Mouse (Mus musculus): ENCODE measurements around the gene Sco1.

Sco1 gene

DNA sequence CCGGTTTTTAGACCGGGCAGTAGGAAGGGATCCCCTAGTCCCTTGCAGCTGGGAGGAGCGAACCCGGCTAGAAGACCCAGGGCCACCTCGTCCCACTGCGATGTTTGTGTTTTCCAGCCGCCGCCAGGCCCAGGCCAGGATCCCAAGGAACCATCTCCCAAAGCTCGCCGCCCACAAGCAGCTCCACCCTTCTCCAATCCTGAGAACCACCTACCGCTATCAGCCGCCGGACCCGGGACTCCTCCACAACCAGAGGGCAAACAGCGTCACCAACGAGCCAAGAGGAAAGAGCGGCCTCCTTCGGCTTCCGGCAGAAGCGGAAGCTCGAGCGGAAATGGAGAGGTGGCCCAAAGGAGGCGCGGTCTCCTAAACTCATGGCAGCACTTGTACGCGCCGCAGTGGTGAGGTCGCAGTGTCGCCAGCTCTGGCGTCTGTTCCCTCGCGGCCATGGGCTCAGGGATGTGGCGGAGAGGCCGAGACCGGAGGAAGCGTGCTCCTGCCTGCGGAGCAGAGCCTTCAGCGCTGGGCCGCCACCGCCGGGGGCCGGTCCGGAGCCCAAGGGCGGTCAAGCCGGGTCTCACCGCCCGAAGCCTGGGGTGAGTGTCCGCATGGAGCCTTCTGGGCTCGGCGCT is at the start of gene Sco1, which contains the start of gene Adprm:
Gene Sco1 (plus strand): TSS at position 350 of the 632 bp plus-strand sequence.
Gene Adprm (minus strand): TSS at position 274 of the 632 bp plus-strand sequence.
- in situ Hi-C loops (cut with MboI, MseI): loop anchor here (10.0 to 25.0 kb wide), 2 partner anchors 1385 to 1402 kb away; partner anchors contain the start of gene Pik3r5 (in 1 of the 2)

DNA sequence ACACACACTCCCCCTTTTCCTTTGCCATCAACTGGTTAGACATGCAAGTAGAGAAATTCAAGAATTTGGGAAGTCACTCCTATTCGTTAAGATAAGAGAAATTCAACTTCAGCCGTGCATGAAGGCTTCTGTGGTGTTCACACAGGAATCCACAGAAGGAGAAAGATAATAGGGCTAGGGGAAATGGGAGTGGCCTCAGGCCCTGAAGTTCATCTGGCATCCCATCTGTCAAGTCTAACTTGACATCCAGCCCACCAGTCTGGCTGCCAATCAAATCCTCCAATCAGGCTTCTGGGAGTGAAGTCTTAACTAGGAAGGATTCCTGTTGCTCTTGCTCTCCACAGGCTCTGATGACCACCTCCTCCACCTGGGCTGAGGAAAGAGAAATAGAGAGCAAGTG is 49.6 kb upstream of the Sco1 start:
- in situ Hi-C loops (cut with MboI, MseI): loop anchor here (10.0 kb wide), 2 partner anchors 642 to 878 kb away; no protein-coding TSS in a partner anchor

DNA sequence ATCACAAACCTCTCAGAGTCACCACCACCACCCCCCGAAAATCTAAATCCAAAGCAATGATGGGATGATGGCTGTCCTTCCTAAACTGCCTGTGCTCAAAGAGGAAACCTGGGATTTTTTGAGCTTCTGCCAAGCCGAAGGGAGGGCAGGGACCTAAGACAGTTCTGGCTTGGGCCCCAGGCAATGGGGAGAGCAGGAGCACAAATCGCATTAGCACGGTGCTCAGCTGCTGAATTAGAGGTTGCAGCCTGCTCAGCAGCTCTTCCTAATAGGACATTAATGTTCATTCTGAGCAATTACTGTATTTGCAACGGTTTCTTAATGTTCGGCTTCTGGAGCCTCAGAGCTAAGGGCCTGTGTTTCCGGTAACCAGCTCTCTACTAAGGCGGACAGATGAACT is 44.5 kb upstream of the Sco1 start:
- in situ Hi-C loops (cut with MboI, MseI): loop anchor here (10.0 kb wide), 2 partner anchors 637 to 883 kb away; no protein-coding TSS in a partner anchor

DNA sequence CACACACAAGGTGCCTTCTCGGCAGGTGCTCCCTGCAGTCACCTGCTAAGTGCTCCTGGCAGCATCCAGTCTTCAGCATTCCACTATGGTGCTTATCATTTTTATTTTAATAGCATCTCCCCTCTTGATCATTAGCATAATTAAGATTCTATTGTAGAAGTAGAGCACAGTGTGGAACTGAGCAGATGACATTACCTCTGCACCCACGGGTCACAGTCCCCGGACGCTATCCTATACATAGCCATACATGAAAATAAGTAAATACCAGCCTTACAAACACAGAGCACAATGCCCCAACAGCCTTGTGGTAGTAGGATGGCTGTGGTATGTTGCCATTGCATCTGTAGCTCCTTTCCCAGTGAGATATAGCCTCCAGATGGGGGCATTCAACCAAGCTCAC is 43.9 kb upstream of the Sco1 start:
- in situ Hi-C loops (cut with MboI, MseI): loop anchor here (10.0 kb wide), 2 partner anchors 636 to 884 kb away; no protein-coding TSS in a partner anchor

DNA sequence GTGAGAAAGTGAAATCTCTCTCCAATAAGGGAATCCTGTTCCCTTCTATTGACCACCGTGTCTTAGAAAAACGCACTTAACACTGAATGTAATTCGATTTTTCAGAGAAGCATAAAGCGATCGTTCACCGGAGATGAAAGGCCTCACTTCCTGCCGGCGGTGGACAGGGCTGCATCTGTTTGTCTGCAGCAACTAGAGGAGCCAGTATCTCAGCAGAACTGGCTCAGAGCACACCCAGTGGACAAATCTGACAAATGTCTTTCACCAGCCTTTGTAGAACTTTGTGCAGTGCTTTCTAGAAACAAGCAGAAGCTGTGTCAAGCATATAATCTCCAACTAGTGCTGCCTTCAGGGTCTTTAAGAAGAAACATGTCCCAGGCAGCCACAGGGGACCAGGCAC is 42.0 kb upstream of the Sco1 start:
- in situ Hi-C loops (cut with MboI, MseI): loop anchor here (5.0 to 10.0 kb wide), 3 partner anchors 88 to 364 kb away; no protein-coding TSS in a partner anchor

DNA sequence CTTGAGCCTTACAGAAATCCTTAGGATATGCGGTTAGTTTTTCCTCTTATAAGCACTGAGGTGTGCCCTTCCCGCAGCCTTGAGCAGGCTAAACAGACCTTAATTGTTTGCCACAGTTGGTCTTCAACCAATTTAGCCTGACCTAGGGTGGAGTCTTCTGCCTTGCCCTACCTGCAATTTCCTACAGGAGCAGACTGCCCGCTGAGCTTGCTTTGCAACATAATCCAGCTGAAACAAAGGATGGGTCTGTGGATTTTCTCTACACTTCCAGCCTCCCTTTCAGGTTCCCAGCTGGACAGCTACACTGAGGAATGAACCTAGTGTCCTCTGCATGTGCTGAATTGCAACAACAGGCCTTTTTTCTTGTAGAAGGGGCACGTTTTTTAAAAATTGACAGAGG is 40.8 kb upstream of the Sco1 start:
- in situ Hi-C loops (cut with MboI, MseI): loop anchor here (5.0 to 10.0 kb wide), 3 partner anchors 89 to 363 kb away; no protein-coding TSS in a partner anchor

DNA sequence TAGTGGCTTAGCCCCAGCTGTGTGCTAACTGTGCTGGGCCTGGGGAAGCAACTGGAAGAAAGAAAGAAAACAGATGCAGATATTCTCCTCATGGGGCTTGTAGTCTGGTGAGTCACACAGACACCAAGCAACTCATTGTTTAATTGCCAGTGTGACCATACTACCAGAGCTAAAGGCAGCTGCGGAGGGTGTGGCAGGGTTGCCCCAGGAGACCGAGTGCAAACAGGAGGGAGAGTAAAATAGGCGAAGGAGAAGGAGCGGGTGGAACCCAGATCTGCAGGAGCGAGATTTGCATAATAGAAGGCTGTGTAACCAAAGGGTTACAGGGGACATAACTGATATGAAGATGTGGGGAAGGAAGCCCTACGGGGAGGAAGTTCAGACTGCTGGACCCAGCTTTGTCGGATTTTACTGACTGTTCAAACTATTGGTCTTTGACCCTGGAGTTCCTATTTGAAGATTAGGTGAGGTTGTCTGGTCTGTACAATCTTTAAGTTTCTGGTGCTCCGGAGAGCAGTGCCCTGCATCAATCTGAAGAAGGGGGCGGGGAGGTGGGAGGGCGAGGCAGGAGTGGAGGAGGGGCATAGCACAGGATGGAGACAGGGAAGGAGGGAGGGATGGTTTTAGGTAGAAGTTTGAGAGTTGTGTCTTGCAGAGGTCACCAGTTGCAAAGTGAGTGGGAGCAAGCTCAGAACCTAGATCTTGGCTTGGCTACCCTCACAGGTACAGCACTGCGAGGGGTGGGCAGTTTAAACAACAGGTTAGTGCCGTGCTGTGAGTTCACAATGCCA is 34.5 kb upstream of the Sco1 start:
- in situ Hi-C loops (cut with MboI, MseI): loop anchor here (10.0 kb wide), 2 partner anchors 337 to 357 kb away; no protein-coding TSS in a partner anchor

DNA sequence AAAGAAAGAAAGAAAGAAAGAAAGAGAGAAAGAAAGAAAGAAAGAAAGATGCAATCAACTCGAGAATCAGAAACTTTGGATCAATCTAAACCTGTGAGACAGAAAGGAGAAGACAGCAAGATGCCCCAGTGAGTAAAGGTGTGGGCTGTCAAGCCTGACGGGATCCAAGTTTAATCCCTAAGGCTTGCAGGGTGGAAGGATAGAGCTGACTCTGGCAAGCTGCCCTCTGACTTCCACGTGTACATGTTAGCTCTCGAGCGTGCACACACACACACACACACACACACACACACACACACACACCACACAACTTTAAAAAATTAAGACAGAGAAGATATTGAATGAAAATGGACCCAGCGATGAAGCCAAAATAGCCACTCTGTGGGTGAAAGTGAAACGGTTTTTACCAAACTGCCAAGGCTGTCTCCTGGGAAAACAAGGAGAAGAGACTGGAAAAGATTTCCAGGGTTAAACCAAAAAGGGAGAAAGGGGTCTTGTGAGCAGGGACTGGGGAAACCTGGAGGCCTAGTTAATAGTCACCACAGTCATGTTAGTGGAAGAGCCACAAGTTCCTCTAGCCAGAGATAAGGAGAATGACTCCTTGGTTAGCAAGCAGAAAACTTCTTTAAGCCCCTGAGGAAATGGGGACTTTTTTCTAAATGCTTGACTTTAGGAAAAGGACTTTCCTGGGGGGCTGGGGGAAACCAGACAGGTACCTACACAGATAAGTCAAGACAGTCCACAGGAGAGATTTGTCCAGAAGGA is 32.6 kb upstream of the Sco1 start:
- in situ Hi-C loops (cut with MboI, MseI): loop anchor here (10.0 kb wide), 3 partner anchors 335 to 835 kb away; no protein-coding TSS in a partner anchor

DNA sequence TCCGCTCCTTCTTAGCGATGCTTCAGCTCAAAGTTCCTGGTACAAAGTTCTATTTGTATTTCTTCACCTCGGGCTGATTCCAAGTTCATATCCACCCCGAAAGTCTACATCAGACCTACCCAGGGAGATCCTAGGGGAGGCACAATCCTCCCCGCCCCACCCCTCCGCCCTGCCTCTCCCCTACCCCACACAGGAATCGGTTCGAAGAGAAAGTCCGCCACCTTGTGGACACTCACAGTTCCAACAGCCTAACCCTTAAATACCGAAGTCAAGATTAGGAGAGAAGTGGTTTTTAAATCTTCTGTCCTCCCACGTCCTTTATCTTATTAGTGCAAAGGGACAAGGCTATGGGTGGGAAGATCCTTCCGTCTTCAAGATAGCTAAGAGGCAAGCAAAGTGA is 31.5 kb upstream of the Sco1 start:
- in situ Hi-C loops (cut with MboI, MseI): loop anchor here in 1 of 2 experiments (10.0 kb wide), 1 partner anchor 834 kb away; no protein-coding TSS in a partner anchor

DNA sequence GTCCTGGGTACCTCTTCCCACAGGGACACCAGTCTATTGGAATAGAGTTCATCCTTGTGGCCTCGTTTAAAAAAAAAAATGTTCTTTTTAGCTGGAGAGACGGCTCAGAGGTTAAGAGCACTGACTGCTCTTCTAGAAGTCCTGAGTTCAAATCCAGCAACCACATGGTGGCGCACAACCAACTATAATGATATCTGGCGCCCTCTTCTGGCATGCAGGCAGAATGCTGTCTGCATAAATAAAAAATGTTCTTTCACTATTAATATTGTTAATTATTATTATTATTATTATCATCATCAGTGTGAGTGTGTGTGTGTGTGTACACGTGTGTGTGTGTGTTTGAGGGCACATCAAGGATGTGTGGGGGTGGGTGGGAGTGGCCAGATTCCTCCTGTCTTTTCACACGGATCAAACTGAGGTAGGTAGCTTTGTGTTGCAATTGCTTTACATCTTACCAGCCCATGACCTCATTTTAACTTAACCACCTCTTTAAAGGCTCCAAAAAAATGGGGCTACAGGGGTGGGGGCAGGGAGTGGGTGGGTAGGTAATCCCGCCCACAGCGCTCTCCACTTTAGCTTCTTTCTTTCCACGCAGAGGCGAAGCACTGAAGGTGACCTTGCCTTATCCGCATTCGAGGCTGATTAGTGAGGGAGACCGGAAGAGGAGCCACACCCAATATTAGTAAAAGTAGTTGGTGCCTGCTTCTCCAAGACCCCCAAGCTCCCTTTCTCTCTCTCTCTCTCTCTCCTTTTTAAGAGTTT is 29.9 kb upstream of the Sco1 start:
- in situ Hi-C loops (cut with MboI, MseI): loop anchor here in 1 of 2 experiments (10.0 kb wide), 1 partner anchor 832 kb away; no protein-coding TSS in a partner anchor

DNA sequence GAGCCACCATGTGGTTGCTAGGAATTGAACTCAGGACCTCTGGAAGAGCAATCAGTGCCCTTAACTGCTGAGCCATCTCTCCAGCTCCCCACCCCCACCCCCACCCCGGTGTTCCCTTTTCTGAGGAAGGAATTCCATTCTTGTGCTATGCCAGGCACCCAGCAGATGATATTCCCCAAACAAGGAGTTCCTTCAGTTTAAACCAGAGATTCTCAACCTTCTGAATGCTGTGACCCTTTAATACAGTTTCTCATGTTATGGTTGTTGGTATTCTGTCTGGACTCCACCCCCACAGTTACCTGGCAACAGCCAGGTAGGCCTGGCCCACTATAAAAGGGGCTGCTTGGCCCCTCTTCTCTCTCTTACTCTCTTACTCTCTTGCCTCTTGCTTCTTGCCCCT is 29.3 kb upstream of the Sco1 start:
- in situ Hi-C loops (cut with MboI, MseI): loop anchor here in 1 of 2 experiments (10.0 kb wide), 1 partner anchor 832 kb away; no protein-coding TSS in a partner anchor

DNA sequence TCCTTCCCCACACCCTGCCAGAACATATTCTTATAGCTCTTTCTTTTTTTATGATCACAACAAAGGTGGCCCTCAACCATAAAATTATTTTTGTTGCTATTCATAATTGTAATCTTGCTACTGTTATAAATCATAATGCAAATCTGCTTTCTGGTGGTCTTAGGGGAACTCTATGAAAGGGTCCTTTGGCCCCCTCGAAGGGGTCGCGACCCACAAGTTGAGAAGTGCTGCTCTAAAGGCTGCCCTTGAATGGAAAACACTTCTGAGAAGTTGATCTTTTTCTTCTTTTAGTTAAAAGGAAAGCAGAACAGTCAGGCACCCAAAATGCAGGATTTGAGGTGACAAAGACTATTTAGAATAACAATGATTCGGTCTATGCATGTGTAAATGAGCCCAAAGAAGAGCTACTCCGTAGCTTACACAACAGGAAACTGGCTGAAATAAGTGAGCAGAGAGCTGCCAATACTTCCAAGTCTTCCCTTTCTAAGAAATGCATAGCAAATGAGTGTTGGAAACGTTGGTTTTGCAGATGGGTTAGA is 28.6 kb upstream of the Sco1 start:
- in situ Hi-C loops (cut with MboI, MseI): loop anchor here in 1 of 2 experiments (10.0 kb wide), 1 partner anchor 831 kb away; no protein-coding TSS in a partner anchor

DNA sequence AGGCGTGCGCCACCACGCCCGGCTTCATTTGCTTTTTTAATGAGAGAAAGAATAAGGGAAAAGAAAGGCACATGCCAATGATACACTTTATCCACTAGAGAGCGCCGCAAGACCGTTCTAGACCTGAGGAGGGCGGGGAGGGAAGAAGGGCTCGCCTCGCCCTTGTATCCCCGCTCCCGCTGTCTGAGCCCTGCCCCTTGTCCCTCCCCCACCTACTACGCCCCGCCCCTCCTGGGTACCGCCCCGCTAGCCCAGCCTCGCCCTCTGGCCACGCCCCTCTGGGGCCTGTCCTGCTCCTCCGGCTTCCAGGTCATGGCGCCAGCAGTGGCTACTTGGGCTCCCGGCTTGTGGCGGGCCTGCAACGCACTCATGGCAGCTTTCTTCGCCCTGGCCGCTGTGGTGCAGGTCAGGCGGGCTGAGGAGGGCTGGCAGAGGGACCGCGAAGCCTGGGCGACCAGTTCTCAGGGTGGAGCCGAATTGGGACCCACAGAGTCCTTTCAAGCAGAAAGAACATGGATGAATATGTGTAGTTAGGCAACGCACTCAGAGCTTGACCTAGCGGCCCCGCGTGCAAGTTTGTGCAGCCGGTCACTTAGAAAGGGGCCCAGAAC is 27.5 kb upstream of the Sco1 start, which contains the start of gene Tmem220:
Gene Tmem220 (plus strand): TSS at position 288 of the 611 bp plus-strand sequence.
- in situ Hi-C loops (cut with MboI, MseI): loop anchor here (5.0 to 25.0 kb wide), 3 partner anchors 57 to 1213 kb away; partner anchors contain the start of gene Zkscan6 (in 1 of the 2)

DNA sequence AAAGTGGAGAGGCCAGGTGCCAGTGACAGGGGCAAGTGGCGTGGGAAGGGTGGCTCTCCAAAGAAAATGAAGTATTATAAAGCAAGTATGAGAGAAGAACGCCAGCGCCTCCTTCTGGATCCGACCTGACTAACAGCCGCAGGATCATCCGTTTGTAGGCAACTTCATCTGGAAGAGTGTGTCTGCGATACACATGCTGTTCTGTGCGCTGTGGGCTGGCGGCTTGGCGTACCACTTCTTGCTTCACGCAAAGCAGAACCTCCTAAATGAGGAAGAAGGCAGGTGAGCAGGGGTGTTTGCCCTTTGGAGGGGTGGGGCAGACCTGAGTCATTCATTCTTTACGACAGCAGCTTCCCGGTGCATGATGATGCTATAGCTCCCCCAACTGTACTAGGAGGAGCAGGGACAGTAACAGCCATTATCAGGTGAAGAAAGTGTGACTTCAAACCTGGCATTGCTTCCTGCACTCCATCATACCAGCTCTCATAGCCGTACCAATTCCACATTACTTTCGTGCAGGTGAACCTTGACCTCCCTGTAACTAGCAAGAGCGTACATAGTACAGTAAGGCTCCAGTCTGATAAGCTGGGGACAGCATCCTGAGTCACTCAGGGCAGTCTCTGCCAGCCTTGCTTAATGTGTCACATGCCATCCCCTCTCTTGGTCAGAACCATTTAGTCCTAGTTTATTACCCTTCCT is 21.4 kb upstream of the Sco1 start:
- in situ Hi-C loops (cut with MboI, MseI): loop anchor here in 1 of 2 experiments (25.0 kb wide), 1 partner anchor 1219 kb away; the partner anchor contains the start of gene Zkscan6

DNA sequence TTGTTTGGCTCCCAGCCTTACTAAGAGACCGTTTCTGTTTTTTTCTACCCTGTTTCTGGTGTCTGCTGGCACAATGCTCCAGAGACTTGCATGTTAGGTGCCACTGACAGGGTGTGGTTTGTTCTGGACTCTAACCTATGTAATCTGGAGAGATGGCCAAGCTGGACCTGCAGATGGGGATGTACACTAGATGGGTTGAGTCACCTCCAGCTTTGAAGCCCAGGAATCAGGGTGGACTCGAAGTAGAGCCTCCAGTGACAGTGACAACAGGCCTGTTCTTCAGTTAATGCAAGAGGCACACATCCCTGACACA is 20.9 kb upstream of the Sco1 start:
- in situ Hi-C loops (cut with MboI, MseI): loop anchor here in 1 of 2 experiments (25.0 kb wide), 1 partner anchor 1219 kb away; the partner anchor contains the start of gene Zkscan6

DNA sequence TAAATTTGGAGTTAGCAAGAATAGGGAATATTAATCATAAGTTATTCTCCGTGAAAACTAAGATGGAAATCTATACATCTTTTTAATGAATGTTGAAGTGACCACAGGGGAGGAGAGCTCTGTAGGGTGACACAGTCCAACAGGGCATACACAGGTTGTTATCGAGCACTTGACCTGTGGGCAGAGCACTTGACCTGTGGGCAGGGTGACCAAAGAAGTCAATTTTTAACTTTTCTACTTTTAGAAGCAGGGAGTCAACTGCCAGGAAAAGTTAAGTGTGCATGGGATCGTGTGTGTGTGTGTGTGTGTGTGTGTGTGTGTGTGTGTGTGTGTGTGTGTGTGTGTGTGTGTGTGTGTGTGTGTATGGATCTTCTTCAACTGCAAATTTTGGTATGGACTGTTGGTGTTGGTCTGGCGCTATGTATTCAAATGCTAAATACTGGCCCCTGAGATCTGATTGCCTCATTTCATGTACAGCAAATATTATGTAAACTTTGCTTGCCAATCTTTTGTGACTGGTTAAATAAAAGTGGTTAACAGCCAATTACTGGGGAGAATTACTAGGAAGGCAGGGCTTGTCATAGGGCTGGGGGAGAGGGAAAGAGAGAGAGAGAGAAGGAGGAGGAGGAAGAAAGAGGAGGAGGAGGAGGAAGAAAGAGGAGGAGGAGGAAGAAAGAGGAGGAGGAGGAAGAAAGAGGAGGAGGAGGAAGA is 17.5 kb upstream of the Sco1 start:
- in situ Hi-C loops (cut with MboI, MseI): loop anchor here in 1 of 2 experiments (25.0 kb wide), 1 partner anchor 1223 kb away; the partner anchor contains the start of gene Zkscan6

DNA sequence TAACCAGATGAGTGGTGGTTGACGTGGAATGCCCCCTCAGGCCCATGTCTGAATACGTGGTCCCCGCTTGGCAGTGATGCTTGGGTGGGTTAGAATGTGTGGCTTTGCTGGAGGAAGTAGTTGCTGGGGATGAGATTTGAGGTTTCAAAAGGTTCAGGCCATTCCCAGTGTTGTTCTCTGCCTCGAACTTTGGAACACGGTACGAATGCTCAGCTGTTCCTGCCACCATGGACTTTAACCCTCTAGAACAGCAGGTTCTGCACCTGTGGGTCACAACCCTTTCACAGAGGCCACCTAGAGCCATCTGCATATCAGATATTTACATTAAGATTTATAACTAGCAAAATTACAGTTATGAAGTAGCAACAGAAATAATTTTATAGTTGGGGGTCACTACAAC is 16.2 kb upstream of the Sco1 start:
- in situ Hi-C loops (cut with MboI, MseI): loop anchor here in 1 of 2 experiments (25.0 kb wide), 1 partner anchor 1224 kb away; the partner anchor contains the start of gene Zkscan6

DNA sequence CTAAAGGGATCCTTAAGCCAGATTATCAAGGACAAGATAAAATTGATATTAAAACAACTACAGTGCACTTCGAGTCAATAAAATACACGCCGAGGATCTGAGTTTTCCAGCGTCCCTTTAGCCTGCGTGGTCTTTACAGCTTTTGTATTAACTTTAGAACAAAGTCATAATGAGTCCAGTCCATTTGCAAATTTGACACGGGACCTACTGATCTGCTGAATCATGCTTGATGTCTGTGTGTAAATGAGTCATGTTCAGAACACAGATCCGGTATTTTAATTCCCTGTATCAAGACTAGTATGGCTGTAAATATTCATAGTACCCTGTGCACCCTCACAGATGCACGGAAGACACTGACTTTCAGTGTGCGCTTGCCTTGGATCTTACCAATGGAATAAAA is 15.6 kb upstream of the Sco1 start:
- in situ Hi-C loops (cut with MboI, MseI): loop anchor here in 1 of 2 experiments (25.0 kb wide), 1 partner anchor 1225 kb away; the partner anchor contains the start of gene Zkscan6
